Mouse (Mus musculus): ENCODE measurements around the gene Mdm4.
A peak's percentile ranks its signal among the peaks of the same experiment; 100 is the strongest.

The Mdm4 gene

DNA sequence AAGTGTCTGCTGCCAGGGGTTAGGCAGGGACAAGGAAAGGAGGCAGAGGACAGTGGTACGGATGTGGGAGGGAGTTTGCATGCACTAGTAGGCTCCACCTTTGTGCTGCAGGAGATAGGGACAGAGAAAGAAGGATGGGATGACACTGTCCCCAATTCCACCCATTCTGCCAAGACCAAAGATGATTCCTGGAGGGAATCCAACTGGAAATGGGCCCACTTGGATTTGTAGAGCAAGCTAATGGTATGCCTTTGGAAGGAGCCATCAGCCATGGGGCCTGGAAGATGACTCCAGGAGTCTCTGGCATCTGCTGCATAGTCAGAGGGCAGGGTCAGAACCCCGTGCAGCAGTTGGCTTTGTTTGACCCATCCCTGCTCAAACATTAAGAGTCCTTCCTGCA, 97.9 kb downstream of the Mdm4 start:
- DNase-seq = no peak

GRCm38 (mm10) chr1:132930291-132930690, 100.1 kb downstream of the Mdm4 start:
- DNase-seq = no peak

DNA sequence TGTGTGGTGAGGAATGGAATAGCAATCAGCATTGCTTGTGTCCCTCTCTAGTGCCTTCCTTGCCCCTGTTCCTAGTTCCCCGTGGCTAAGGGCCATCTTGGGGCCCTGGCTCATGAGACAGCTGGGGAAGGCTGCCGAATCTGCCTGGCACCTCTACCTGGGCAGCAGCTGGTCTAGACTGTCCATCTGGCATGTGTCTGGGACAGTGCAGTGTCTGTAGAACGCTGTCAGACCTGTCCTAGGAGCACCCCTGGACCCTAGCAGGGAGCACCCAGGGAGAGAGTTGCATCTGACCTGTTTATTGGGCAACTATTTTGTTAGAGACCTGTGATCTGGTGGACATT, 101.5 kb downstream of the Mdm4 start:
- no peak for DNase-seq

DNA sequence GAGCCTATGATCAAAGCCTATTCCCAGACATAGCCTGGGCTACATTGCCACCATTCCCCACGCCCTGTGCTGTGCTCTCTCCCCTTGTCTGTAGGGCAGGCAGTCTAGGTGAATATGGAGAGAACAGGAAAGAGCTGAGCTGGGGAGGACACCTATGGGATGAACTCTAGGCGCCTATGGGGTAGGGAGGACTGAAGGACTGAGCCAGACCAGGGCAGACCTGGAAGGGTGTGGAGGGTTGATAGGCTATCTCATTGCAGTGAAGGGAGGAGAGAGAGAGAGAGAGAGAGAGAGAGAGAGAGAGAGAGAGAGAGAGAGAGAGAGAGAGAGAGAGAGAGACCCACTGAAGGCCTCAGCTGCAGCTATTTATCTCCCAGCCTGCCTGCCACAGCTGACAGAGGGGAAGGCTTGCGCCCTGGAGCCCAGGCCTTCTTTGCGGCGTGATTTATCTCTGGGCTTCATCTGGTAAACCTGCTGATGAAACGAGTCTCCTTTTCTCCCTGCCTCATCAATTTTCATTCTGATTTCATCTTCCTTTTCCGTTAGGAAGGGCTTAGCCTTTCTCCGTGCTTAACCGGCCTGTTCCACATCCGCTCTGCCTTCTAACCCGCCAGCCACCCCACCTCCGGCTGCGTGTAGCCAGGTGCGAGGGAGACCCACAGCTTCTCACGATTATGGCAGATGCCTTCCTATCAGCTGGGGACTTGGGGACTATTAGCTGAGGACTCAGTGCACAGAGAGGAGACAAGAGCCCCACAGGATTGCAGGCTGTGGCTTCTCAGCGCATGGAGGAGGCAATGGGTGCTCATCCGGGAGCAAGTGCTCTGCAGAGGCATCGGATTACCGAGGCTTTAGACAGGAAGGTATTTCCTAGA, 102.1 kb downstream of the Mdm4 start:
- DNase-seq = no peak

- DNase-seq = no peak
These were observed 105.1 kb downstream of the Mdm4 start for GRCm38 (mm10) chr1:132925270-132925669.

DNA sequence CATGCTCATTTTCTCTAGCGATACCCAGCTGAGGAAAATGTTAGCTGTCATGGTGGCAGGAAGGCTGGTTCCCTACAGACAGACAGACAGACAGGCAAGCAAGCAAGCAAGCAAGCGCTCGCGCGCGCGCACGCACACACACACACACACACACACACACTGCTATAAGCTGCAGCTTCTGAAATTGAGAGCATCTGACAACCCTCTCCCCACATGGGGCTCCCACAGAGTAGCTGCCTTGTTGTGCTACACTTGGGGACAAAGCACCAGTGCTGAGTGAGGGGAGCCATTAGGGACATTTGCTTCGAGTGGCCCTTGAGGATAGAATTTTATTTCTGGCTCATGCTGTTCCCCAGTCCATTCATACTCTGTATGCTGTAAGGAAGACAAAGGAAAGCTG, 108.1 kb downstream of the Mdm4 start:
- DNase-seq = no peak

DNA sequence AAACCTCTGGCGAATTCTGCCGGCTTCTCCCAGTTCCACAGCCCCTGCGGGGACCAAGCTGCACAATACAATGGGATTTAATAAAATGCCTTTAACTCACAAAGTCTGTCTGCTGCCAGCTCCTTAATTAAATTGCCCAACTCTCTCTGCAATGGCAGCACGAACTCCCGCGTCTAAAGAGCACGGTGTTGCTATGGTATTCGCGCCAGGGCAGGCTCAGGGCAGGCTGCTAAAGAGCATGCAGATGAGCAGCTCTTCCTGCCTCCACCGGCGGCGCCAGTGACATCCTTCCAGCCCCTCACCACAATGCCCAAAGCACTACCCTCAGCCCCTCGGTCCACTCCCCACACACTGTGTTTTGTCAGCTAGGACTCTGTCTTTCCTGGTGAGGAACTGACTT, 109.3 kb downstream of the Mdm4 start:
- no peak for DNase-seq

GRCm38 (mm10) chr1:132919258-132919657, 111.1 kb downstream of the Mdm4 start:
- no peak for DNase-seq

- DNase-seq = peak; percentile 6 to 59
These were observed 112.2 kb downstream of the Mdm4 start for GRCm38 (mm10) chr1:132918117-132918680.

DNA sequence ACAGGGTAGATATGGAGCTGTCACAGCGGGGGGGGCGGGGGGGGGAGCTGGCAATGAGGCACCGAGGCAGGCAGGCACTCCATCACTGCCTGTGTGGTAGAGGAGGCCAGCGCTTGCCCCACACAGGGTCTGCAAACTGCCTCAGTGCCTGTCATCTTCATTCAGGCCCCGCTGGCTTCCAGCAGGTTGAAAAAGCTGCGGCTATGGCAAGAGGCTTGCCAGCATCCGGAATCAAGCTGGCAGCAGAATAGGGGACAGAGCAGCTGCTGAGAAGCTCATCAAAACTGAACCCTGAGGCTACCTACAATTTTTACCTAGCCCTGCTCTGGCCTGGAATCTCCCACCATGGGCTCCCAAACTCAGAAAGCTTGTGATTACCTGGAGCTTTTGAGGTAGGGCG, 112.8 kb downstream of the Mdm4 start:
- DNase-seq = no peak

DNA sequence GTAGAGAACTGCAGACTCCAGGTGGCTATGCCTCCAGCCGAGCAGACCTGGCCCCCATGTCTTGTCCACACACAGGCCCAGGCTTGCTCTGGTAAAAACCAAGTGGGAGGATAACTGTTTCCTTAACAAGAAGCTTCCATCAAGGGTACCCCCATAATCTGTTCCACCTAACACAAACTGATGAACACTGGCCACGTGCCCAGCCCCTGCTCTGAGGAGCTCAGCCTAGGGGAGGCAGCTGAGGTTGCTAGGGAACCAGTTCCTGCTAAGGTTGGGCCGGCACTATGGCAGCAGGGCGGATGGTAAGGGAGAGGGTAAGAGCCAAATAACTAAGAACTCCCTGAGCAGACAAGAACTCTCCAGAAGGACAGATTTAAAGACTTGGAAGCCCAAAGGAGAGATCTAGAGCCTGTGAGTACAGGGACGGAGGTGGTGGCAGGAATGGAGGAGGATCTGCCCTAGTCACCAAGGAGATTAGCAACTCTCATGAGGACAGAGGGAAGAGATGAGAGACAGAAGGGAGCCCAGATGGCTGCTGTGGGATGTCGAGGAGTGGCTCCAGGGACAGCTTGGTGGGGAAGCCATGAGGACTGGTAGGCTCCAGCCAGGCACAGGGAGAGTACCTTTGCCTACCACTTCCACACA, 114.4 kb downstream of the Mdm4 start:
- no peak for DNase-seq

DNA sequence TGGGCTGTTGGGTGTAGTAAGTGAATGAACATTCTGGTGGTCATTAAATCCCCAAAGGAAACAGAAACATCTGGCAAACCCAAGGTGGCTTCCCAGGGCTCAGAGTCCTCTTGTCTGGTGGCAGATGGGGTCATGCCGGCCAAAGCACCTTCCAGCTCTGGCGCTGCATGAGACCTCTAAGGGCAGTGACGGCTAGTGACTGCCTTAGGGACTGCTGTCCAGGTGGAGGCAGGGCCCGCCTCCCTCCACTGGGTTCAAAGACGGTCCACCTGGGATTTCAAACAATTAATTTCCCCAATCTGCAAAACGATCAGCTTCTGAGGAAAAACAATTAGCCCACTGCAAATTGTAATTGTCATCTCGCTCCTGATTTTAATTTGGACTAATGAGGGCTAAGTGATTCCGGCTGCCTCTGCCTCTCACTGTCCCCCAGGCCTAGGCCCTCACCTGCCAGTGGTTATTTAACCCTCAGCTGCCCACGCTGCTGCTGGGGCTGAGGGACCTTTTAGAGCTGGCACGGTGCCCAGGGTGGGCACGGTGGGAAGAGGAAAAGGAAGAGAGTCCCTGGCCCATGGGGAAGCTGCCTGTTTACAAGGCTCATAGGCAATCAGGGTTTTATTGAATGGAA, 119.8 kb downstream of the Mdm4 start:
- DNase-seq = no peak

- DNase-seq = no peak
These were observed 120.4 kb downstream of the Mdm4 start for GRCm38 (mm10) chr1:132909951-132910350.

Measured in lung, postnatal 4 days (tissue).